Mouse (Mus musculus): ENCODE measurements around the gene Hist1h4h. TPM values are rescaled to one million over a fixed set of nuclear protein-coding genes. Genes with fewer than 3 reads are reported as not detected.
A peak's percentile ranks its signal among the peaks of the same experiment; 100 is the strongest.

Hist1h4h gene
- polyA plus RNA-seq, 1 experiment from 2014 or later: 1.5 TPM

DNA sequence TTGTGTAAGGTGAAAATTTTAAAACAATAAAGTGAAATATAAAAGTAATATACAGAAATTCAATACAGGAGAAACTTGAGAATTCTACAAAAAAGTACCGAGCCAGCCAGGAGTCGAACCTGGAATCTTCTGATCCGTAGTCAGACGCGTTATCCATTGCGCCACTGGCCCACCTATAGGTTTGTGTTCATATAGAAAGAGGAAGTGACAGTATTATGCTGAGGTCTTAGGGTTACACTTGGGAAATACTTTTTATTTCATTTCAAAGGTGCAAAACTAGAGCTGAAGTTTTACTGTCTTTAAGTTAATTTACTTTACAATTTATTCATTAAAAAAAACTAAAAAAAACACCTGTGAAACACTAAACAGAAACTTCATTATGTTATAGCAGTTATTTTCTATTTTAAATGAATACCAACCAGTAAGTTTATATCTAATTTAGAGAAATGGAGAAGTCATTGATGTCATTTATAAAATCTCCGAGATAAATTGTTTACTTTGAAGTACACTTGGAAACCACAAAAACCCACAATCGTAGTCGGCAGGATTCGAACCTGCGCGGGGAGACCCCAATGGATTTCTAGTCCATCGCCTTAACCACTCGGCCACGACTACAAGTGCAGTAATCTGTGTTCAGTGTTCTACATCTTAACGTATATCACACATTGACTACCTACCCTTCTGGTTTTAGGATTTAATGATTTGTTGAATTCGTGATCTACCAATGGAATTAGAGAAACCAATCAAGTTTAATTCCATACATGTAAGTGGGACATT, 30.2 kb upstream of the Hist1h4h start:
- H3K9me3 ChIP-seq (replicated peaks): no peaks in the 10 kb centered on the region
- H3K4me1 ChIP-seq: peaks cover 13% of the 10 kb centered on the region
- whole genome bisulfite sequencing: 1% methylated on average over 17 of the region's 17 CpGs
- no peak overlapping the region for H3K27ac ChIP-seq (replicated peaks)
- H3K4me3 ChIP-seq (replicated peaks): no peak overlapping the region
- no peak overlapping the region for H3K4me2 ChIP-seq
- ATAC-seq (ENCODE audit: low FRiP score): peak; percentile 74
- no peak overlapping the region for H3K9ac ChIP-seq (replicated peaks)
- H3K36me3 ChIP-seq: no peaks in the 10 kb centered on the region
- H3K27me3 ChIP-seq (replicated peaks): peaks cover 12% of the 10 kb centered on the region

GRCm38 (mm10) chr13:23501511-23501910, 29.3 kb upstream of the Hist1h4h start:
- Histone ChIP-seq H3K4me2 (no peak overlapping the region), H3K9me3 (replicated peaks) (no peaks in the 10 kb centered on the region), H3K9ac (replicated peaks) (no peak overlapping the region), H3K4me3 (replicated peaks) (no peak overlapping the region), H3K27ac (replicated peaks) (no peak overlapping the region), H3K36me3 (no peaks in the 10 kb centered on the region), H3K4me1 (peaks cover 18% of the 10 kb centered on the region), H3K27me3 (replicated peaks) (peaks cover 14% of the 10 kb centered on the region)
- 25% methylated on average over 5 of the region's 5 CpGs for WGBS
- no peak for ATAC-seq (ENCODE audit: low FRiP score)

DNA sequence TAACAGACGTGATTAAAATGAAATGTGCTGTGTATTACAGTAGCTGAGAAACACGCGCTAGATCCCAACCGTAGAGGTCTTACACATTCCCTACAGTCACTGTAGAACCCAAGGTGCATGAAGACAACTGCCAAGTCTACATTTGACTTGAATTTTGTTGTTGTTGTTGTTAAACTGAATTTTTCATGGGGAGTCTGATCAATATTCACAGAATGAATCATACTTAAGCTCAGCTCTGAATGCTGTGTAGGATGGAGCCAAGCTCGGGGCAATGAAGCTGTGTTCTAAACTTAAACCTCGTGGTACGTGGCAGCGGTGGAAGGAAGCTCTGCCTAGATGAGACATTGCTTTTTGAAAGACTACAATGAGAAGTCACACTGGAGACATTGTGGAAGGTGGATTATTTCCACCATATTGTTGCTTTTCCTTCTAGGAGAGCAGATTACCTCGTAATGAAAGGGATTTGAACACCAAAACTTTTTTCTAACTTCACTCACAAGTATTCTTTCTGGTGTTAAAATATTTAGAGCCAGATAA, 28.8 kb upstream of the Hist1h4h start:
- H3K4me2 ChIP-seq: no peak overlapping the region
- peaks cover 13% of the 10 kb centered on the region for H3K27me3 ChIP-seq (replicated peaks)
- WGBS: 41% methylated on average over 9 of the region's 9 CpGs

GRCm38 (mm10) chr13:23502916-23503315, 27.9 kb upstream of the Hist1h4h start:
- H3K4me1 ChIP-seq: peaks cover 15% of the 10 kb centered on the region
- no peaks in the 10 kb centered on the region for H3K36me3 ChIP-seq
- no peak overlapping the region for H3K27ac ChIP-seq (replicated peaks)
- no peak overlapping the region for H3K4me2 ChIP-seq
- 54% methylated on average over 4 of the region's 4 CpGs for WGBS
- H3K27me3 ChIP-seq (replicated peaks): peaks cover 10% of the 10 kb centered on the region
- H3K4me3 ChIP-seq (replicated peaks): no peak overlapping the region
- H3K9me3 ChIP-seq (replicated peaks): no peaks in the 10 kb centered on the region
- H3K9ac ChIP-seq (replicated peaks): no peak overlapping the region
- no peak for ATAC-seq (ENCODE audit: low FRiP score)

More for the DNA sequence above, 28.8 kb upstream of the Hist1h4h start:
- no peak overlapping the region for H3K9ac ChIP-seq (replicated peaks)
- peaks cover 18% of the 10 kb centered on the region for H3K4me1 ChIP-seq
- no peak for ATAC-seq (ENCODE audit: low FRiP score)
- H3K9me3 ChIP-seq (replicated peaks): no peaks in the 10 kb centered on the region
- H3K27ac ChIP-seq (replicated peaks): no peak overlapping the region
- no peaks in the 10 kb centered on the region for H3K36me3 ChIP-seq
- H3K4me3 ChIP-seq (replicated peaks): no peak overlapping the region

GRCm38 (mm10) chr13:23503797-23504196, 27.1 kb upstream of the Hist1h4h start:
- no peak for ATAC-seq (ENCODE audit: low FRiP score)
- H3K27ac ChIP-seq (replicated peaks): no peak overlapping the region
- H3K9me3 ChIP-seq (replicated peaks): no peaks in the 10 kb centered on the region
- no peaks in the 10 kb centered on the region for H3K36me3 ChIP-seq
- H3K27me3 ChIP-seq (replicated peaks): peaks cover 3% of the 10 kb centered on the region
- WGBS: under 1% methylated on average over 9 of the region's 9 CpGs
- no peak overlapping the region for H3K9ac ChIP-seq (replicated peaks)
- H3K4me2 ChIP-seq: peak overlapping the region; percentile 34
- 0 out of 2 replicates have a peak overlapping the region, but pooled peaks have one; percentile 3 for H3K4me3 ChIP-seq (replicated peaks)
- peaks cover 7% of the 10 kb centered on the region for H3K4me1 ChIP-seq

- peak overlapping the region; percentile 17 for H3K4me3 ChIP-seq (replicated peaks)
- no peaks in the 10 kb centered on the region for H3K36me3 ChIP-seq
- 7% methylated on average over 14 of the region's 14 CpGs for WGBS
- H3K4me2 ChIP-seq: peak overlapping the region; percentile 46
- no peak for ATAC-seq (ENCODE audit: low FRiP score)
- peaks cover 6% of the 10 kb centered on the region for H3K4me1 ChIP-seq
- no peak overlapping the region for H3K27ac ChIP-seq (replicated peaks)
- 0 out of 2 replicates have a peak, but pooled peaks cover 3% of the 10 kb centered on the region for H3K27me3 ChIP-seq (replicated peaks)
- no peak overlapping the region for H3K9ac ChIP-seq (replicated peaks)
- H3K9me3 ChIP-seq (replicated peaks): no peaks in the 10 kb centered on the region
Measured at GRCm38 (mm10) chr13:23505662-23506345, 25.0 kb upstream of the Hist1h4h start.

GRCm38 (mm10) chr13:23506351-23506750, 24.5 kb upstream of the Hist1h4h start:
- no peaks in the 10 kb centered on the region for H3K9me3 ChIP-seq (replicated peaks)
- ATAC-seq (ENCODE audit: low FRiP score): no peak
- WGBS: 6% methylated on average over 13 of the region's 13 CpGs
- peak overlapping the region; percentile 46 for H3K4me2 ChIP-seq
- no peaks in the 10 kb centered on the region for H3K36me3 ChIP-seq
- H3K27me3 ChIP-seq (replicated peaks): 0 out of 2 replicates have a peak, but pooled peaks cover 3% of the 10 kb centered on the region
- no peak overlapping the region for H3K27ac ChIP-seq (replicated peaks)
- H3K4me3 ChIP-seq (replicated peaks): no peak overlapping the region
- peaks cover 6% of the 10 kb centered on the region for H3K4me1 ChIP-seq
- no peak overlapping the region for H3K9ac ChIP-seq (replicated peaks)

GRCm38 (mm10) chr13:23506819-23507515, 23.9 kb upstream of the Hist1h4h start:
- H3K4me2 ChIP-seq: peak overlapping the region; percentile 46; the same call in 1 of the 2 replicates
- 0 out of 2 replicates have a peak, but pooled peaks cover 3% of the 10 kb centered on the region for H3K27me3 ChIP-seq (replicated peaks)
- H3K36me3 ChIP-seq: no peaks in the 10 kb centered on the region
- H3K4me1 ChIP-seq: peaks cover 6% of the 10 kb centered on the region
- WGBS: 22% methylated on average over 14 of the region's 14 CpGs
- no peak overlapping the region for H3K4me3 ChIP-seq (replicated peaks)
- H3K9ac ChIP-seq (replicated peaks): no peak overlapping the region
- no peak for ATAC-seq (ENCODE audit: low FRiP score)
- H3K27ac ChIP-seq (replicated peaks): no peak overlapping the region
- no peaks in the 10 kb centered on the region for H3K9me3 ChIP-seq (replicated peaks)

- H3K27me3 ChIP-seq (replicated peaks): 0 out of 2 replicates have a peak, but pooled peaks cover 3% of the 10 kb centered on the region
- H3K4me2 ChIP-seq: no peak overlapping the region
- no peaks in the 10 kb centered on the region for H3K9me3 ChIP-seq (replicated peaks)
- 46% methylated on average over 1 of the region's 1 CpGs for WGBS
- peaks cover 6% of the 10 kb centered on the region for H3K4me1 ChIP-seq
- no peak for ATAC-seq (ENCODE audit: low FRiP score)
- H3K9ac ChIP-seq (replicated peaks): no peak overlapping the region
- no peaks in the 10 kb centered on the region for H3K36me3 ChIP-seq
- no peak overlapping the region for H3K27ac ChIP-seq (replicated peaks)
- no peak overlapping the region for H3K4me3 ChIP-seq (replicated peaks)
Measured at GRCm38 (mm10) chr13:23510127-23510526, 20.7 kb upstream of the Hist1h4h start.

DNA sequence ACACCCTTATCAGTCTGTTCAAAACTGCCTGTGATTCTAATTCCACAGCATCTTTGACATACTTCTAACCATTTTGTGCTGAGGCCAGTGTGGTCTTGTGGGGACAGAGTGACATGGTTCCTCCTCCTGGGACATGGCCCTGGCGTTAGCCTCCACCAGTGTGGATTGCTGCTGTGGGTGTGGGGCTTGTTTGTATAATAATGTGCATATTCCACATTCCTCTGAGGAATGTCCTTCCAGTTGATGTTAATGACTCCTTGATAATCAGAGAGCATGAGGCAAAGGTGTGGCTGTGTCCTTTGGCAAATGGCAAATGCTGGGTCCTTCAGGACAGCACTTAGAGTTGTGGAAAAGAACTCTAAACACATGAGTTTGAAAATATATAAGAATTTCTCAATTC, 17.3 kb upstream of the Hist1h4h start:
- Histone ChIP-seq H3K4me2 (no peak overlapping the region), H3K27me3 (replicated peaks) (no peaks in the 10 kb centered on the region)
- WGBS: 86% methylated on average over 1 of the region's 1 CpGs

GRCm38 (mm10) chr13:23515281-23515680, 15.6 kb upstream of the Hist1h4h start:
- ATAC-seq (ENCODE audit: low FRiP score): no peak
- no peaks in the 10 kb centered on the region for H3K27me3 ChIP-seq (replicated peaks)
- H3K4me1 ChIP-seq: peaks cover 10% of the 10 kb centered on the region
- no peak overlapping the region for H3K9ac ChIP-seq (replicated peaks)
- H3K4me3 ChIP-seq (replicated peaks): no peak overlapping the region
- H3K9me3 ChIP-seq (replicated peaks): no peaks in the 10 kb centered on the region
- H3K4me2 ChIP-seq: no peak overlapping the region
- no peaks in the 10 kb centered on the region for H3K36me3 ChIP-seq
- H3K27ac ChIP-seq (replicated peaks): no peak overlapping the region
- WGBS: 77% methylated on average over 5 of the region's 5 CpGs

More for the DNA sequence above, 17.3 kb upstream of the Hist1h4h start:
- Histone ChIP-seq H3K4me1 (peaks cover 8% of the 10 kb centered on the region), H3K36me3 (no peaks in the 10 kb centered on the region), H3K9ac (replicated peaks) (no peak overlapping the region), H3K9me3 (replicated peaks) (no peaks in the 10 kb centered on the region), H3K4me3 (replicated peaks) (no peak overlapping the region), H3K27ac (replicated peaks) (no peak overlapping the region)
- no peak for ATAC-seq (ENCODE audit: low FRiP score)
